Comparison of ENCODE assay signal across 8 mouse cellular contexts in genomic region chr1:54923366-54924308, GRCm38 (mm10). TPM values are rescaled to one million over a fixed set of nuclear protein-coding genes. Genes with fewer than 3 reads are reported as not detected.
A peak's percentile ranks its signal among the peaks of the same experiment; 100 is the strongest.
DNase-seq lines count a peak whose midpoint lies in the region; ATAC-seq lines count a peak whose summit lies in the region.

No protein-coding gene starts in this region.

- H3K4me3 ChIP-seq in heart, embryonic 12.5 days, result no peak overlapping the region

- H3K4me2 ChIP-seq in heart, embryonic 12.5 days, result peak overlapping the region; percentile 72; the same call in 1 of the 2 replicates

- no peak overlapping the region for H3K9ac ChIP-seq in heart, embryonic 12.5 days

- 61% methylated on average over 6 of the region's 6 CpGs for WGBS in heart, embryonic 12.5 days

- no peaks in the 10 kb centered on the region for H3K9me3 ChIP-seq in heart, embryonic 12.5 days (replicated peaks)

- DNase-seq in heart, adult 9 months (ENCODE audit: low spot score in 2 of 2), result no peak
- DNase-seq in spleen, postnatal 36 days (ENCODE audit: low spot score in 2 of 2), result peak; percentile 65 to 66
- no peak for DNase-seq in spleen, postnatal 4 days (ENCODE audit: low spot score in 2 of 2)
- no peak for DNase-seq in retina, postnatal 1 day
- DNase-seq in adrenal gland, adult 18-20 months (ENCODE audit: low spot score in 2 of 2), result no peak
- no peak for DNase-seq in left cerebral cortex, adult 8-10 months (ENCODE audit: low spot score in 2 of 2)

- H3K27ac ChIP-seq in heart, embryonic 12.5 days (ENCODE audit: poor library complexity, severe bottlenecking), result no peak overlapping the region

- H3K4me1 ChIP-seq in heart, embryonic 12.5 days (replicated peaks), result peaks cover 33% of the 10 kb centered on the region

- ATAC-seq in heart, embryonic 12.5 days (ENCODE audit: insufficient number of reproducible peaks, low FRiP score), result no peak
- ATAC-seq in megakaryocyte, adult 5-6 weeks (ENCODE audit: poor library complexity, severe bottlenecking), result peak; percentile 26

- no peaks in the 10 kb centered on the region for H3K27me3 ChIP-seq in heart, embryonic 12.5 days (replicated peaks)

- H3K36me3 ChIP-seq in heart, embryonic 12.5 days, result no peaks in the 10 kb centered on the region

RNA-seq across cellular contexts. Expression of gene Ankrd44, which starts 2.5 kb away (rescaled TPM):
- 11.0 and 11.7 TPM in 2 replicates for polyA plus RNA-seq in heart, embryonic 12.5 days (2016; fragmentation: Nextera tagmentation; extraction: Ambion mirVana)
- total RNA-seq in megakaryocyte, adult 5-6 weeks (2015), result 205 and 209 TPM in 2 replicates
- 124 and 138 TPM in 2 replicates for total RNA-seq in megakaryocyte, adult 5-6 weeks (2017)
- 10 to 100 TPM; 15.5 to 19.9 TPM for total RNA-seq in adrenal gland, adult 18-20 months (2021)
- total RNA-seq in left cerebral cortex, adult 8-10 months (2022), result 10 to 100 TPM; 19.2 to 26.4 (median 23.9) TPM

Comparison
In these comparisons a context has a peak if more than half of its experiments do, and no peak if none do; other contexts are left out.
1. DNase-seq: peak in spleen, postnatal 36 days (2 of 2); none in heart, adult 9 months (0 of 2), spleen, postnatal 4 days (0 of 2), retina, postnatal 1 day (single experiment), adrenal gland, adult 18-20 months (0 of 2) and left cerebral cortex, adult 8-10 months (0 of 2).
2. RNA of gene Ankrd44, which starts 2.5 kb away (total RNA-seq): 124 to 209 TPM in megakaryocyte, adult 5-6 weeks; 19.2 to 26.4 TPM in left cerebral cortex, adult 8-10 months and 15.5 to 19.9 TPM in adrenal gland, adult 18-20 months; every median in the first group is over 4 times any median in the second.